Mouse (Mus musculus): Measurements from ENCODE around the gene Emx1. TPM values are rescaled to one million over a fixed set of nuclear protein-coding genes. Genes with fewer than 3 reads are reported as not detected.

Emx1 gene
- polyA plus RNA-seq, 1 experiment from 2014 or later, result not detected

GRCm38 (mm10) chr6:85206939-85207285 is 19.7 kb downstream of the Emx1 start:
- H3K4me2 ChIP-seq (ENCODE audit: low read depth, low read length), result no peak overlapping the region
- H3K36me3 ChIP-seq (ENCODE audit: control insufficient read depth, insufficient read depth, low read length), result no peaks in the 10 kb centered on the region
- peak; percentile 54 for ATAC-seq (ENCODE audit: low read depth)
- H3K27me3 ChIP-seq (ENCODE audit: control insufficient read depth, insufficient read depth, low read depth, low read length), result no peaks in the 10 kb centered on the region; the same call in 1 of the 2 replicates
- H3K9ac ChIP-seq (ENCODE audit: low read length), result no peak overlapping the region
- peaks cover 10% of the 10 kb centered on the region; the same call in 1 of the 2 replicates for H3K4me1 ChIP-seq (replicated peaks; ENCODE audit: control insufficient read depth, insufficient read depth, low read length)
- WGBS, result 40% methylated on average over 15 of the region's 15 CpGs
- H3K9me3 ChIP-seq (ENCODE audit: control insufficient read depth, low read length), result no peaks in the 10 kb centered on the region
- no peak overlapping the region for H3K27ac ChIP-seq (ENCODE audit: low read length)
- no peak overlapping the region for H3K4me3 ChIP-seq (ENCODE audit: low read length)

- Histone ChIP-seq H3K4me2 (ENCODE audit: low read depth, low read length) (no peak overlapping the region), H3K9ac (ENCODE audit: low read length) (no peak overlapping the region), H3K36me3 (ENCODE audit: control insufficient read depth, insufficient read depth, low read length) (no peaks in the 10 kb centered on the region), H3K27me3 (ENCODE audit: control insufficient read depth, insufficient read depth, low read depth, low read length) (no peaks in the 10 kb centered on the region; the same call in 1 of the 2 replicates), H3K4me3 (ENCODE audit: low read length) (no peak overlapping the region), H3K9me3 (ENCODE audit: control insufficient read depth, low read length) (no peaks in the 10 kb centered on the region), H3K27ac (ENCODE audit: low read length) (no peak overlapping the region), H3K4me1 (replicated peaks; ENCODE audit: control insufficient read depth, insufficient read depth, low read length) (peaks cover 10% of the 10 kb centered on the region; the same call in 1 of the 2 replicates)
- WGBS, result 55% methylated on average over 5 of the region's 5 CpGs
- no peak for ATAC-seq (ENCODE audit: low read depth)
These were observed 20.1 kb downstream of the Emx1 start for GRCm38 (mm10) chr6:85207345-85207744.

DNA sequence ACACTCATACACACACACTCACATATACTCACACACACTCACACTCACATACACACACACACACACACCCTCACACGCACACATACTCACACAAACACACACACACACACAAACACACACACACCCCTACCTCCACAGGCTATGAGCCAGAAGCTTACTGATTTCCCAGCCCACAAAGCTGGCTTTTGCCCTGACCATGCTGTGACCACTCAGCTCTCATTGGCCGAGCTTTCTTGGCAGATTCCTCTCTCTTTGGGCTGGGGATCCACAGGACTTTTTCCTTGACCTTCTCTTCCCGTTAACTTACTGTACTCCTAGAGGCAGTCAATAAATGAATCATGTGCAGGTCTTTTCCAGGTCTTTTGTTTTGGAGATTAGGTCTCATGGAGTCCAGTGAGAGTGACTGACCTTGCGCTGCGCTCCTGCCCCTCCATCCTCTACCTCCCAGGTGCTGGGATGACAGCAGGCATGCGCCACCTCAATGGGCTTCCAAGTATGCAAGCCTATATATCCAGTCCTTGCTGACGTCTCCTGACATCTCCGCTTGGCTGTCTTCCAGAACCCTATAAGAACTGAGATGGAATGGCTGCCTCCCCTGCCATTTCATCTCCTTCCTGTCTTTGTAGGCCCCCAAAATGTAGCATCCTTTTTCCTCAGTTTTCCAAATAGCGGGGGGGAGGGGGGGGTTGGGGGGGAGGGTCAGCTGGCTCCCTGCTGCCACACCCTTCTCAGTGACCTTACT is 22.2 kb downstream of the Emx1 start:
- no peak overlapping the region for H3K4me2 ChIP-seq (ENCODE audit: low read depth, low read length)
- no peak for ATAC-seq (ENCODE audit: low read depth)
- no peak overlapping the region for H3K4me3 ChIP-seq (ENCODE audit: low read length)
- H3K27me3 ChIP-seq (ENCODE audit: control insufficient read depth, insufficient read depth, low read depth, low read length), result no peaks in the 10 kb centered on the region; the same call in 1 of the 2 replicates
- H3K27ac ChIP-seq (ENCODE audit: low read length), result no peak overlapping the region
- H3K9ac ChIP-seq (ENCODE audit: low read length), result no peak overlapping the region
- 60% methylated on average over 9 of the region's 9 CpGs for WGBS
- H3K9me3 ChIP-seq (ENCODE audit: control insufficient read depth, low read length), result no peaks in the 10 kb centered on the region
- H3K4me1 ChIP-seq (replicated peaks; ENCODE audit: control insufficient read depth, insufficient read depth, low read length), result peaks cover 10% of the 10 kb centered on the region; the same call in 1 of the 2 replicates
- H3K36me3 ChIP-seq (ENCODE audit: control insufficient read depth, insufficient read depth, low read length), result no peaks in the 10 kb centered on the region

- H3K9ac ChIP-seq (ENCODE audit: low read length), result no peak overlapping the region
- no peak for ATAC-seq (ENCODE audit: low read depth)
These were observed 23.4 kb downstream of the Emx1 start for GRCm38 (mm10) chr6:85210686-85211085.

DNA sequence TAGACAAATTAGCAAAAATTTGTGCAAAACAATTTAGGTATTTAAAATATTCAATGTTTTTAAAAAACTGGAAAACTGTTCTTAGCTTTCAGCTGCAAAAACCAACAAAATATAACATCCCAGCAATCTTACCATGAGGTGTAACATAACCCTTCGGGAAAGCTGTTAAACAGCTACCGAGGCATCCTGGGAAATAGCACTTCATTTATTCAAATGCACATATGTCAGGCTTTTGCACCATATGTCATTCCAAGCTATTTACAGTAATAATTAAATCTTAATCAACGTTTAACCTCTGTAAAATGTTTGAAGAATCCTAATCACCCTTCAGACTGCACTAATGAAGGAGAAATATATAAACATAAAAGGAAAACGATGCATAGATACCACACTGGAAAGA is 31.0 kb downstream of the Emx1 start:
- no peaks in the 10 kb centered on the region for H3K36me3 ChIP-seq (ENCODE audit: control insufficient read depth, insufficient read depth, low read length)
- H3K4me3 ChIP-seq (ENCODE audit: low read length), result no peak overlapping the region
- no peak overlapping the region for H3K9ac ChIP-seq (ENCODE audit: low read length)
- no peaks in the 10 kb centered on the region; the same call in 1 of the 2 replicates for H3K4me1 ChIP-seq (replicated peaks; ENCODE audit: control insufficient read depth, insufficient read depth, low read length)
- no peaks in the 10 kb centered on the region for H3K9me3 ChIP-seq (ENCODE audit: control insufficient read depth, low read length)
- H3K27ac ChIP-seq (ENCODE audit: low read length), result no peak overlapping the region
- WGBS, result 43% methylated on average over 4 of the region's 4 CpGs
- no peaks in the 10 kb centered on the region for H3K27me3 ChIP-seq (ENCODE audit: control insufficient read depth, insufficient read depth, low read depth, low read length)
- H3K4me2 ChIP-seq (ENCODE audit: low read depth, low read length), result no peak overlapping the region
- no peak for ATAC-seq (ENCODE audit: low read depth)

More at GRCm38 (mm10) chr6:85210686-85211085, 23.4 kb downstream of the Emx1 start:
- Histone ChIP-seq H3K4me3 (ENCODE audit: low read length) (no peak overlapping the region), H3K4me2 (ENCODE audit: low read depth, low read length) (no peak overlapping the region), H3K9me3 (ENCODE audit: control insufficient read depth, low read length) (no peaks in the 10 kb centered on the region), H3K4me1 (replicated peaks; ENCODE audit: control insufficient read depth, insufficient read depth, low read length) (peaks cover 10% of the 10 kb centered on the region; the same call in 1 of the 2 replicates), H3K27me3 (ENCODE audit: control insufficient read depth, insufficient read depth, low read depth, low read length) (no peaks in the 10 kb centered on the region), H3K36me3 (ENCODE audit: control insufficient read depth, insufficient read depth, low read length) (no peaks in the 10 kb centered on the region), H3K27ac (ENCODE audit: low read length) (no peak overlapping the region)
- 30% methylated on average over 1 of the region's 1 CpGs for WGBS

GRCm38 (mm10) chr6:85218684-85219445 is 31.6 kb downstream of the Emx1 start:
- H3K9ac ChIP-seq (ENCODE audit: low read length), result no peak overlapping the region
- 35% methylated on average over 5 of the region's 5 CpGs for WGBS
- ATAC-seq (ENCODE audit: low read depth), result no peak

GRCm38 (mm10) chr6:85219706-85220105 is 32.5 kb downstream of the Emx1 start:
- H3K4me3 ChIP-seq (ENCODE audit: low read length), result no peak overlapping the region
- H3K27me3 ChIP-seq (ENCODE audit: control insufficient read depth, insufficient read depth, low read depth, low read length), result no peaks in the 10 kb centered on the region
- WGBS, result 89% methylated on average over 11 of the region's 11 CpGs

More at GRCm38 (mm10) chr6:85218684-85219445, 31.6 kb downstream of the Emx1 start:
- H3K4me3 ChIP-seq (ENCODE audit: low read length), result no peak overlapping the region
- no peak overlapping the region for H3K27ac ChIP-seq (ENCODE audit: low read length)
- no peak overlapping the region for H3K4me2 ChIP-seq (ENCODE audit: low read depth, low read length)
- no peaks in the 10 kb centered on the region for H3K36me3 ChIP-seq (ENCODE audit: control insufficient read depth, insufficient read depth, low read length)
- no peaks in the 10 kb centered on the region for H3K9me3 ChIP-seq (ENCODE audit: control insufficient read depth, low read length)
- no peaks in the 10 kb centered on the region for H3K27me3 ChIP-seq (ENCODE audit: control insufficient read depth, insufficient read depth, low read depth, low read length)
- no peaks in the 10 kb centered on the region; the same call in 1 of the 2 replicates for H3K4me1 ChIP-seq (replicated peaks; ENCODE audit: control insufficient read depth, insufficient read depth, low read length)

DNA sequence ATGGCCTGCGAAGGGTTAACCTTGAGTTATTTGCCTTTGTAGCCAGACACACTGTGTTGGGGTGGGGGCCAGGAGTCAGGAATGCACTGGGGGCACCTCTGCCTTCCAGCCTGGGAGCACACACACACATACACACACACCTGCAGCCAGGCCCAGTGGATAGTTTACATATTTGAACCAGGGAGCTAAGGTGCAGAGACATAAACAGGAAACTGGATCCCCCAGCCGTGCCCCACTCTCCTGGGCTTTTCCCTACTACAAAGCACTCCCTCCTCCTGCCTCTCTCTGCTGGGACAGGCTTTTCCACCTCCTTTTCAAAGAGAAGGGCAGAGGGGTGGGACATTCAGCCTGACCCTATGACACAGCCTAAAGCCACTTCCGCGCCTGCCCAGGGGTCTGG is 33.7 kb downstream of the Emx1 start:
- H3K36me3 ChIP-seq (ENCODE audit: control insufficient read depth, insufficient read depth, low read length), result no peaks in the 10 kb centered on the region
- H3K9me3 ChIP-seq (ENCODE audit: control insufficient read depth, low read length), result no peaks in the 10 kb centered on the region
- no peaks in the 10 kb centered on the region for H3K27me3 ChIP-seq (ENCODE audit: control insufficient read depth, insufficient read depth, low read depth, low read length)
- 32% methylated on average over 4 of the region's 4 CpGs for WGBS
- no peak overlapping the region for H3K9ac ChIP-seq (ENCODE audit: low read length)
- H3K4me3 ChIP-seq (ENCODE audit: low read length), result no peak overlapping the region
- ATAC-seq (ENCODE audit: low read depth), result peak; percentile 57
- H3K27ac ChIP-seq (ENCODE audit: low read length), result no peak overlapping the region
- no peak overlapping the region for H3K4me2 ChIP-seq (ENCODE audit: low read depth, low read length)
- no peaks in the 10 kb centered on the region; the same call in 1 of the 2 replicates for H3K4me1 ChIP-seq (replicated peaks; ENCODE audit: control insufficient read depth, insufficient read depth, low read length)

More at GRCm38 (mm10) chr6:85219706-85220105, 32.5 kb downstream of the Emx1 start:
- H3K27ac ChIP-seq (ENCODE audit: low read length), result no peak overlapping the region
- H3K9ac ChIP-seq (ENCODE audit: low read length), result no peak overlapping the region
- no peak for ATAC-seq (ENCODE audit: low read depth)
- H3K9me3 ChIP-seq (ENCODE audit: control insufficient read depth, low read length), result no peaks in the 10 kb centered on the region
- H3K36me3 ChIP-seq (ENCODE audit: control insufficient read depth, insufficient read depth, low read length), result no peaks in the 10 kb centered on the region
- no peaks in the 10 kb centered on the region; the same call in 1 of the 2 replicates for H3K4me1 ChIP-seq (replicated peaks; ENCODE audit: control insufficient read depth, insufficient read depth, low read length)
- no peak overlapping the region for H3K4me2 ChIP-seq (ENCODE audit: low read depth, low read length)

DNA sequence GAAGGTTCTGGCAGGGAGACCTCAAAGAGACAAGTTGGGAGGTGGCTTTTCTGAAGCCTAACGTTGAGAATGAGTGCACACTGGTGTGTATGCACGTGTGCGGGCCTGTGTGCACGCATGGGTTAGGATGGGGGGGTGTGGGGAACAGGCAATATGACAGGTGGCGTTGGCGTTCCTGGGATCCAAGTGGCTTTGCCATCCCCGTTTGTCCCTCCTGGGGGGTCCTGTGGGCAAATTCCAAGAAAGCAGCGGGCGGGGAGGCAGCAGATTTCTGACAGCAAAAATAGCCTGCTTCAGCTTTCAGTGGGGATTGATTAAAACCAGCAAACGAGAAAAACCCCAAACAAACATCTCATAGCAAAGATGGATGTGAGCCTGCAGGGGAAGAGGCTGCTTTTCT is 35.3 kb downstream of the Emx1 start:
- Histone ChIP-seq H3K9me3 (ENCODE audit: control insufficient read depth, low read length) (no peaks in the 10 kb centered on the region), H3K4me3 (ENCODE audit: low read length) (no peak overlapping the region), H3K27ac (ENCODE audit: low read length) (no peak overlapping the region), H3K27me3 (ENCODE audit: control insufficient read depth, insufficient read depth, low read depth, low read length) (no peaks in the 10 kb centered on the region), H3K4me2 (ENCODE audit: low read depth, low read length) (no peak overlapping the region), H3K9ac (ENCODE audit: low read length) (no peak overlapping the region), H3K36me3 (ENCODE audit: control insufficient read depth, insufficient read depth, low read length) (no peaks in the 10 kb centered on the region), H3K4me1 (replicated peaks; ENCODE audit: control insufficient read depth, insufficient read depth, low read length) (no peaks in the 10 kb centered on the region; the same call in 1 of the 2 replicates)
- no peak for ATAC-seq (ENCODE audit: low read depth)
- WGBS, result 75% methylated on average over 10 of the region's 10 CpGs
